Mouse (Mus musculus) midbrain, embryonic 16.5 days (tissue): Measurements from ENCODE around the gene Med28. TPM values are rescaled to one million over a fixed set of nuclear protein-coding genes. Genes with fewer than 3 reads are reported as not detected.

ENCODE experiments used
- ATAC-seq: fragments of 200-750 bp; cut with Nextera tagmentation; 2 replicates; pipeline ENCODE4 v1.8.0; 2017; ENCODE audit warnings: moderate TSS enrichment
- H3K27ac ChIP-seq: fragments of 300-500 bp; sonication (generic); 2 replicates; pipeline ENCODE4 v1.5.1; 2014; ENCODE audit warnings: mild to moderate bottlenecking, low read length, mixed read lengths
- H3K27me3 ChIP-seq: fragments of 300-500 bp; sonication (generic); 2 replicates; pipeline ENCODE4 v1.6.1; 2014; ENCODE audit warnings: low read depth, low read length, mixed read lengths; ENCODE audit not compliant: control insufficient read depth, insufficient read depth
- H3K36me3 ChIP-seq: fragments of 300-500 bp; sonication (generic); 2 replicates; pipeline ENCODE4 v1.6.1; 2014; ENCODE audit warnings: mild to moderate bottlenecking, low read length, moderate library complexity, mixed read lengths; ENCODE audit not compliant: control insufficient read depth, insufficient read depth
- H3K4me1 ChIP-seq: fragments of 300-500 bp; sonication (generic); 2 replicates; pipeline ENCODE4 v1.6.1; 2014; ENCODE audit warnings: mild to moderate bottlenecking, low read length, mixed read lengths; ENCODE audit not compliant: control insufficient read depth, insufficient read depth
- H3K4me2 ChIP-seq: fragments of 300-500 bp; sonication (generic); 2 replicates; pipeline ENCODE4 v1.6.1; 2014; ENCODE audit warnings: mild to moderate bottlenecking, low read length, mixed read lengths
- H3K4me3 ChIP-seq: fragments of 300-500 bp; sonication (generic); 2 replicates; pipeline ENCODE4 v1.5.1; 2014; ENCODE audit warnings: low read depth, mild to moderate bottlenecking, low read length, moderate library complexity, mixed read lengths
- H3K9ac ChIP-seq: fragments of 300-500 bp; sonication (generic); 2 replicates; pipeline ENCODE4 v1.6.1; 2014; ENCODE audit warnings: low read depth, low read length, mixed read lengths
- H3K9me3 ChIP-seq: fragments of 300-500 bp; sonication (generic); replicated peaks from 2 replicates; pipeline ENCODE4 v1.6.1; 2014; ENCODE audit warnings: mild to moderate bottlenecking, low read length, mixed read lengths; ENCODE audit not compliant: control insufficient read depth, poor library complexity, severe bottlenecking
- whole genome bisulfite sequencing: fragments of 180-500 bp; shearing (Covaris S2); extraction: QIAGEN DNeasy Blood & Tissue Kit; methylation state at CpG from one replicate; pipeline ENCODE4 v1.1.7; 2014; 5-methylcytosine and 5-hydroxymethylcytosine counted together
- polyA plus RNA-seq: library from polyadenylated mRNA; unstranded; fragments of >200 nt; fragmentation: Nextera tagmentation; extraction: Ambion mirVana; gene quantifications from 2 replicates; pipeline ENCODE4 v1.2.1, GENCODE M21; 2015

Med28 gene
- polyA plus RNA-seq, 1 experiment from 2014 or later, result 266 TPM

DNA sequence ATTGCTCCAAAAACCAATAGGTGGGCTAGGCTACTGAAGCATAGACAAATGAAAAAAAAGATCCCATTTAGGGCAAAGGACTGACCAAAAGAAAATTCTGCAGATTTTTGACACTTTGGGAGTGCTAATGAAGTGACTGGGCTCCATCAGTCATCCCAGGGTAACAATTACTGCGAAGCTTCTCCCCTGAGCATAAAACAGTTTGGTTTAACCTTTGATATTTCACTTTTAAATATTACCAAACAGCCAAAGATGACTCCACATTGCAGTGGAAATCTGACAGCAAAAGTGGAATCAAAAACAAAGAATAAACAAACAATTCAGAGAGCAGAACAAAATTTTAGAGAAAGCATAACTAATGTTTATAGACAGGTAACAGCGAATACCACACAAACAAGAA is 38.9 kb upstream of the Med28 start:
- H3K27ac ChIP-seq, result no peak overlapping the region
- H3K4me2 ChIP-seq, result no peak overlapping the region
- ATAC-seq, result no peak
- no peaks in the 10 kb centered on the region for H3K27me3 ChIP-seq
- no peaks in the 10 kb centered on the region for H3K36me3 ChIP-seq
- no peaks in the 10 kb centered on the region; the same call in 1 of the 2 replicates for H3K4me1 ChIP-seq
- H3K4me3 ChIP-seq, result no peak overlapping the region
- H3K9me3 ChIP-seq, result no peaks in the 10 kb centered on the region
- no peak overlapping the region for H3K9ac ChIP-seq
- WGBS, result 92% methylated on average over 2 of the region's 2 CpGs

DNA sequence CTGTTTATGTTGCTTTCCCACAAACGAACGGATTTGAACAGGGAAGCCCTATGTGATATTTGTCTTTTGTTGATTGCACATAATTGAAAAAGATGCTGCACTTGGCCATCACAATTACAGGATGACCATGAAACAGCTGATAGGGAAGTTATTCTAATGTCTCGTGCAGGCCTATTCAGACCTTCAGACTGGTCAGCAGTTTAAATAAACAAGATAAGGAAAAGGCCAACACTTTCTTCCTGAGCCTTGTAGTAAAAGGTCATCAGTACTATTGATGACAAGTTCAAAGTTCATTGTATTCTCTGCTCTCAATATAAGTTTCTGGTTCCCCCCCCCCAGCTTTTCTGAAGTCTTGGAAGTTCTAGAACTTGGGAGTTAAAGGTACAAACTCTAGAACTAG is 37.4 kb upstream of the Med28 start:
- WGBS, result 85% methylated on average over 3 of the region's 3 CpGs
- no peaks in the 10 kb centered on the region for H3K9me3 ChIP-seq
- no peak overlapping the region for H3K9ac ChIP-seq
- no peak overlapping the region for H3K27ac ChIP-seq
- H3K36me3 ChIP-seq, result no peaks in the 10 kb centered on the region
- no peaks in the 10 kb centered on the region for H3K27me3 ChIP-seq
- ATAC-seq, result no peak
- no peak overlapping the region for H3K4me3 ChIP-seq
- no peak overlapping the region for H3K4me2 ChIP-seq
- no peaks in the 10 kb centered on the region for H3K4me1 ChIP-seq

DNA sequence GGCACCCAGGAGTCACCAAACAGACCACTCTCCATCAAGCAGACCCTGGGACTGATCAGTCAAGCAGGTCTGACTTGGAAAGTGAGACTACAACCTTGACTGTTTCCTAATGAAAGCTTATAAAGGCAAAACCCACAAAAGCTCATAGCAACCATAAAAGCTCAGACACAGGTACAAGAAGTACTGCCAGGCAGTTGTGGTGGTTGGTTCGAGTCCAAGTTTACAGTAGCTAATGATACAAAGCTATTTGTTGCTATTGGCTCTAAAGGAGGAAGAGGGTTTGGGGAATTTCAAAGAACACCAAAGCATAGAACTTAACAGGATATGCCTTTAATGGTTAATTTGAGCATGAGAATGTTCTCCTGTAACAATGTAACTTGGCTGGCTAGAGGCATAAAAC is 36.4 kb upstream of the Med28 start:
- H3K4me3 ChIP-seq, result no peak overlapping the region
- no peak overlapping the region for H3K27ac ChIP-seq
- H3K9me3 ChIP-seq, result no peaks in the 10 kb centered on the region
- no peaks in the 10 kb centered on the region for H3K4me1 ChIP-seq
- no peak for ATAC-seq
- 90% methylated on average over 1 of the region's 1 CpGs for whole genome bisulfite sequencing
- H3K27me3 ChIP-seq, result no peaks in the 10 kb centered on the region
- H3K36me3 ChIP-seq, result no peaks in the 10 kb centered on the region
- H3K4me2 ChIP-seq, result no peak overlapping the region
- H3K9ac ChIP-seq, result no peak overlapping the region

DNA sequence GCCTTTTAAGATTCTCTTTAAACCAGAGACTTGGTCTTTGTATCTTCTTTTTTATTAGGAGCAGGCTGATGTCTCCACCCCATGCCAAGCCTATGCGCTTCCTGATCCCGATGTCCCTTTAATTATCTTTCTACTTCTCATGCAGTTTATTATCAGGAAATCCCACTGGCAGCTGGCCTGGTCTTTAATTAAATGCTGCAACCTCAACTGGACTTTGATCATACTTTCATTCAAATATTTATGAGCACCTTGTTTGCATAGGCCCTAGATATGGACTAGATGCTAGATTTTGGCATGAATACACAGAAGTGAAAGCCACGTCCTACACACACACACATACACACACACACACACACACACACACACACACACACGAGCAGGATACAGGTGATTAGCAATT is 28.3 kb upstream of the Med28 start:
- Histone ChIP-seq H3K9me3 (no peaks in the 10 kb centered on the region), H3K36me3 (no peaks in the 10 kb centered on the region), H3K9ac (no peak overlapping the region), H3K27me3 (no peaks in the 10 kb centered on the region), H3K4me3 (no peak overlapping the region), H3K4me1 (peaks cover 9% of the 10 kb centered on the region), H3K4me2 (no peak overlapping the region), H3K27ac (no peak overlapping the region)
- ATAC-seq, result no peak
- WGBS, result 33% methylated on average over 4 of the region's 4 CpGs

DNA sequence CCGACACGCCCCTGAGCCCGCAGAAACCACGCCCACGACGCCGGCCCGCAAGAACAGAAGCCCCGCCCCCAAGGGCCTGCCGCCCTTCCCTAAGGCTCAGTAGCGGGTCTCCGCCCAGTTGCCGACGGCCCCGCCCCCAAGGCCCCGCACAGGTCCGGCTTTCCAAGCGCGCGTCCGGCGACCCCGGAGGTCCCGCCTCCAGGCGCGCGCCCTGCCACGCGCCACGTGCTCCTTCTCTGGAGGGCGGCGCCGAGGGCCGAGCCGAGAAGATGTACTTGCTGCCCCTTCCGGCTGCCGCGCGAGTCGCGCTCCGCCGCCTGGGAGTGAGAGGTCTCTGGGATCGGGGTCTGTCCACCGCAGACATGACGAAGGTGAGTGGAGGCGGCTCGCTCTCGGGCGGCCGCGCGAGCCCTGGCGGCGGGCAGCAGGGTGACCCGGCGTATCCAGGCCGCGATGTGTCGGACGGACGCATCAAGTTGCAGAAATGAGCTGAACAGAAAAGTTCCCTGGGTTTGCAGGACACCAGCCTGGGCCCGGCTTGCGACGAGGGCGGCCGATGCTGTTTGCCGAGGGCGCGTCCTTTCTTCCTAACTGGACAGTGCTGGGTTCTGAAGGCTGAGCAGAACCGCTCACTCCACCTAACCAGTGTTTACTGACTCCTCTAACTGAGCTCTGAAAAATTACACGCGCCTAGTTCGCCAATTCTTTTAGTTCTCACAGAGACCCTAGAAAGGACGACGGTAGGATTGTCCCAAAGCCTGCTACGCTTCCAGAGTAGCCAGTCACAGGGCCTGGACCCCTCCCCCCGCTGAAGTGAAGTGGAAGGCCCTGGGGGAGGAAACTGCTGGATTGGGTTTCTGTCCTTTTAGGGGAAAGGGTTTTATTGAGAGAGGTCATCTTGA is 26.6 kb upstream of the Med28 start, which contains the start of gene Lap3:
TSS of gene Lap3 (plus strand) at position 184 of the 902 bp plus-strand sequence.
- Histone ChIP-seq H3K4me2 (peak within 1 kb of the TSS; percentile 84), H3K27me3 (no peaks in the 10 kb centered on the region), H3K27ac (peak within 1 kb of the TSS; percentile 60), H3K9me3 (no peaks in the 10 kb centered on the region), H3K36me3 (no peaks in the 10 kb centered on the region), H3K4me3 (peak within 1 kb of the TSS; percentile 80), H3K9ac (peak within 1 kb of the TSS; percentile 76), H3K4me1 (peaks cover 9% of the 10 kb centered on the region)
- peak; percentile 95 for ATAC-seq
- WGBS, result under 1% methylated on average over 76 of the region's 78 CpGs

DNA sequence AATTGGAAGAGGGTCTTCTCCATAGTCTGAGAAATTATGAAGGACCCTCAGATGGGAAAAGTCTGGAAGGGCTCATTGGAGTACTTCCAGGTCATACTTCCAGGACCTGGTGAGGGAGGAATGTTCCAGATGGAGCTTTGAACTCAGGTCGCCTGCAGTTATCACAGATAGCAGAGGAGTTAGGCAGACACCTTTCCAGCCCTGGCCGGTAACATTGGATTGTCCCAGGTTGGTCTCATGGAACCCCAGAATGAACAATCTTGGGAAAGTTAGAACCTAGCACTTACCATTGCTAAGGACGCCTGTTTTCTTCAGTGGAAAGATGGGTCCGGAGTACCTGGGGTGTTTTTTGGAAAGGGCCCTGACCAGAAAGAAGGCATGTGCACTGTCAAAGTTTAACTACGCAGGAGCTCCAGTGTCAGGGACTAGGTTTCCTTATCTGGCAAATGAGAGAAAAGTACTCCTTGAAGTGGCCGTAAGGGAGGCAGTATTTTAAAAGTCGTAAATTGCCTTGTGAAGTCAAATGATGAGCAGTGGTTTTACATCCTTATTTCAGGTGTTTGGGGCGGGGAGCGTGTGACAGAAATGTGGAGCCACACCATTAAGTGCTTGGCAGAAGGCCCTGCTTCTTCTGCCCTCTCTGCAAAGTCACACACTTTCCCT is 25.8 kb upstream of the Med28 start:
- WGBS, result 70% methylated on average over 9 of the region's 9 CpGs
- H3K36me3 ChIP-seq, result no peaks in the 10 kb centered on the region
- H3K4me2 ChIP-seq, result peak overlapping the region; percentile 84
- H3K9me3 ChIP-seq, result no peaks in the 10 kb centered on the region
- peak overlapping the region; percentile 80 for H3K4me3 ChIP-seq
- H3K9ac ChIP-seq, result peak overlapping the region; percentile 76; the same call in 1 of the 2 replicates
- H3K27me3 ChIP-seq, result no peaks in the 10 kb centered on the region
- H3K4me1 ChIP-seq, result peaks cover 9% of the 10 kb centered on the region
- no peak overlapping the region for H3K27ac ChIP-seq
- ATAC-seq, result no peak

DNA sequence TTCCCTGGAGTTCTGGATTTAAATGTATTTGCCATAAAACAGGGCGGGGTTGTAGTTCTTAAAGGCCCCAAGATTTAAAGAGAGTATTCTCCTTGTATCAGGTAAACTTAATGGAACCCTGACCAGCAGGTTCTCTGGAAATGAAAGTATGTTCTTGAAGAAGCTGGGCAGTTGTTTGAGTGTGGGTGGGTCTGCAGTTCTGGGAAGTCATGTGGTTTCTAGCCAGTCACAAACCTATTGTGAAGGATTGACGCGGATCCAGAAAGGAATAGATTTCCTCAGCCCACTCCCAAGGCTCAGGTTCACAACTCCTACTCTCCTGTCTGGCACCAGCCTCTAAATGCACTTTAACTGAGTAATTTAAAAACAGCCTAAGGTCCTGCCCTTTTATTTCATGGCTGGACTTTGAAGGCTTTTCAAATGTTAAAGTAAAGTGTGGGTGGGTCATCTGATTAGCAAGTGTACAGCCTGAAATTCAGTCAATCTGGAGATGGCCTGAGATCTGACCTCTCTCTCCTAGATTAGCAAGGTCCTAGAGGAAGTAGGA is 24.5 kb upstream of the Med28 start:
- Histone ChIP-seq H3K9ac (no peak overlapping the region), H3K4me1 (peaks cover 9% of the 10 kb centered on the region), H3K4me3 (no peak overlapping the region), H3K27ac (no peak overlapping the region), H3K9me3 (no peaks in the 10 kb centered on the region), H3K36me3 (no peaks in the 10 kb centered on the region), H3K27me3 (no peaks in the 10 kb centered on the region), H3K4me2 (no peak overlapping the region)
- ATAC-seq, result no peak
- 90% methylated on average over 3 of the region's 3 CpGs for WGBS

DNA sequence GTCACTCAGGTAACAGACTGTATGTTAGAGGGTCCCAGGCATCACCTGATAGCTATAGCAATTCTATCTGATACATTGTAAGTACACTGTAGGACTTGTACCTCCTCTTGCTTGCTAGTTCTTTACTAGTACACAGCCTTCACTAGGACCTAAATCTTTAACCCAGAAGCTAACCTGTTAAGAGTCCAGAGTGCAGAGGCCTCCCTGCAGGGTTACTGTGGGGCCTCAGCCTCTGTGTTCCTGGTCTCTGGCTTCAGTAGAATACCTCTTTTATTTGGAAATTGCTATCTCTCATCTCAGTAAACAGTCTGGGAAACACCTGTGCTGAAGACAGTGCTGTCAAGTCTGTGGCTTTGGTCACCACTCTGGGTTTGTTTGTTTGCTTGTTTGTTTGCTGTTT is 24.0 kb upstream of the Med28 start:
- Histone ChIP-seq H3K27ac (no peak overlapping the region), H3K36me3 (no peaks in the 10 kb centered on the region), H3K27me3 (no peaks in the 10 kb centered on the region), H3K9me3 (no peaks in the 10 kb centered on the region), H3K4me3 (no peak overlapping the region), H3K9ac (no peak overlapping the region), H3K4me1 (peaks cover 9% of the 10 kb centered on the region), H3K4me2 (no peak overlapping the region)
- ATAC-seq, result no peak

DNA sequence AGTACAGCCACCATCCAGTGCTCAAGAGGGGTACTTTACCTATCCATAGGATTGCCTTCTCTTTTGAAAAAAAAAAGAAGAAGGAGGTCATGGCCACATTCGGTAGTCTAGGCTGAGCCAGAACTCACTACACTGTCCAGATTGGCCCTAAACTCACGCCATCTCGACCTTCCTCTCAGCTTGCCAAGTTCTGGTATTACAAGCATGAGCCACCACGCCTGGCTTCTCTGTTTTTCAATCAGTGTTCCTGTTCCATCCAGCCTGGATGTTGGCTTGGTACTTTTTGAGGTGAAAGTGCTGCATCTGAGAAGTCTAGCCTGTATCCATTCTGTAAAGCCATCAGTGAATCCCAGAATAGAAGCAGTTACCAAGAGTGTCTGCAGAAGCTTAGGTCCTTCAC is 23.6 kb upstream of the Med28 start:
- Histone ChIP-seq H3K4me2 (no peak overlapping the region), H3K9me3 (no peaks in the 10 kb centered on the region), H3K27ac (no peak overlapping the region), H3K4me1 (peaks cover 9% of the 10 kb centered on the region), H3K9ac (no peak overlapping the region), H3K27me3 (no peaks in the 10 kb centered on the region), H3K36me3 (no peaks in the 10 kb centered on the region), H3K4me3 (no peak overlapping the region)
- ATAC-seq, result no peak
- WGBS, result 93% methylated on average over 4 of the region's 4 CpGs
